Mouse (Mus musculus) testis, adult 10 weeks (tissue): ENCODE data around the gene Olfr11. TPM values are rescaled to one million over a fixed set of nuclear protein-coding genes. Genes with fewer than 3 reads are reported as not detected.

ENCODE experiments used
- polyA plus RNA-seq: library from polyadenylated mRNA; stranded (reverse); fragments of 350-450 nt; fragmentation: Illumina TruSeq; extraction: RNeasy Lipid Tissue Mini Kit (QIAGEN cat#74804); gene quantifications from one replicate; pipeline ENCODE4 v1.2.3, GENCODE M21; 2014; ENCODE audit warnings: low read depth, low replicate concordance

The Olfr11 gene
- polyA plus RNA-seq: not detected

GRCm38 (mm10) chr13:21642418-21642817 is at the start of gene Olfr11:
TSS of gene Olfr11 (minus strand) at chr13:21642518.

GRCm38 (mm10) chr13:21677305-21677704 is 35.0 kb upstream of the Olfr11 start, which contains the start of gene Olfr1360:
TSS of gene Olfr1360 (minus strand) at chr13:21677405.

GRCm38 (mm10) chr13:21663286-21663685 is 21.0 kb upstream of the Olfr11 start, which contains the start of gene Olfr1361:
TSS of gene Olfr1361 (minus strand) at chr13:21663386.

GRCm38 (mm10) chr13:21613922-21614321 is 28.4 kb downstream of the Olfr11 start, which contains the start of gene Olfr1362:
TSS of gene Olfr1362 (minus strand) at chr13:21614022.

Other genes with a start within 250 kb of the Olfr11 start
- gene Zkscan3, start 239.8 kb downstream of the Olfr11 start, polyA plus RNA-seq: 29.9 TPM
- 13.0 TPM for gene Pgbd1, start 201.5 kb downstream of the Olfr11 start, polyA plus RNA-seq
- 21.1 TPM for gene Zscan26, start 188.8 kb downstream of the Olfr11 start, polyA plus RNA-seq
- 189 TPM for gene Nkapl, start 174.0 kb downstream of the Olfr11 start, polyA plus RNA-seq
- gene Zkscan4, start 163.6 kb downstream of the Olfr11 start, polyA plus RNA-seq: 0.67 TPM
- not detected for gene Gm10065, start 163.1 kb downstream of the Olfr11 start, polyA plus RNA-seq
- 10.2 TPM for gene AK157302, start 147.3 kb downstream of the Olfr11 start, polyA plus RNA-seq
- 0.88 TPM for gene Gm11273, start 141.1 kb downstream of the Olfr11 start, polyA plus RNA-seq
- 9.0 TPM for gene Zkscan8, start 111.4 kb downstream of the Olfr11 start, polyA plus RNA-seq
- gene Olfr1366, start 99.7 kb downstream of the Olfr11 start, polyA plus RNA-seq: not detected
- not detected for gene Olfr1535, start 82.6 kb downstream of the Olfr11 start, polyA plus RNA-seq
- gene Olfr1364, start 60.8 kb downstream of the Olfr11 start, polyA plus RNA-seq: not detected
- not detected for gene Olfr1362, start 28.5 kb downstream of the Olfr11 start, polyA plus RNA-seq
- gene Olfr1361, start 20.9 kb upstream of the Olfr11 start, polyA plus RNA-seq: not detected
- gene Olfr1360, start 34.9 kb upstream of the Olfr11 start, polyA plus RNA-seq: not detected
- gene Olfr1359, start 55.6 kb upstream of the Olfr11 start, polyA plus RNA-seq: not detected
- gene Hist1h2bl, start 73.6 kb upstream of the Olfr11 start, polyA plus RNA-seq: not detected
- gene Hist1h2ai, start 73.9 kb upstream of the Olfr11 start, polyA plus RNA-seq: not detected
- gene Hist1h3h, start 75.1 kb upstream of the Olfr11 start, polyA plus RNA-seq: not detected
- not detected for gene Hist1h2bm, start 79.5 kb upstream of the Olfr11 start, polyA plus RNA-seq
- gene Hist1h4j, start 92.5 kb upstream of the Olfr11 start, polyA plus RNA-seq: not detected
- gene Hist1h4k, start 108.0 kb upstream of the Olfr11 start, polyA plus RNA-seq: not detected
- not detected for gene Hist1h2ak, start 111.3 kb upstream of the Olfr11 start, polyA plus RNA-seq
- not detected for gene Hist1h2bn, start 111.6 kb upstream of the Olfr11 start, polyA plus RNA-seq
- not detected for gene Hist1h1b, start 138.1 kb upstream of the Olfr11 start, polyA plus RNA-seq
- not detected for gene Hist1h3i, start 140.9 kb upstream of the Olfr11 start, polyA plus RNA-seq
- gene Hist1h2an, start 144.7 kb upstream of the Olfr11 start, polyA plus RNA-seq: not detected
- gene Hist1h2bp, start 144.9 kb upstream of the Olfr11 start, polyA plus RNA-seq: 27.9 TPM
- not detected for gene Hist1h2bq, start 167.7 kb upstream of the Olfr11 start, polyA plus RNA-seq
- gene Hist1h2ao, start 167.9 kb upstream of the Olfr11 start, polyA plus RNA-seq: not detected
- not detected for gene Hist1h4m, start 169.2 kb upstream of the Olfr11 start, polyA plus RNA-seq
- gene Hist1h4n, start 189.7 kb upstream of the Olfr11 start, polyA plus RNA-seq: not detected
- not detected for gene Hist1h2ap, start 191.0 kb upstream of the Olfr11 start, polyA plus RNA-seq
- gene Hist1h2br, start 191.2 kb upstream of the Olfr11 start, polyA plus RNA-seq: 0.48 TPM